Mouse (Mus musculus) G1E (cell line): ENCODE results near the gene B3galt2. TPM values are rescaled to one million over a fixed set of nuclear protein-coding genes. Genes with fewer than 3 reads are reported as not detected.
A peak's percentile ranks its signal among the peaks of the same experiment; 100 is the strongest.

Source experiments
- ATAC-seq: 2 replicates; pipeline ENCODE4 v1.8.0; 2016; ENCODE audit warnings: mild to moderate bottlenecking; ENCODE audit not compliant: insufficient number of reproducible peaks, poor library complexity, low FRiP score, severe bottlenecking; ENCODE audit errors: extremely low read depth
- DNase-seq: peaks from one replicate; pipeline ENCODE4 v3.0.0; 2012; ENCODE audit warnings: low spot score
- H3K27me3 ChIP-seq: 2 replicates; pipeline ENCODE4 v1.6.1; 2012; ENCODE audit warnings: mild to moderate bottlenecking, low read length, inconsistent platforms; ENCODE audit not compliant: insufficient read depth
- H3K36me3 ChIP-seq: replicated peaks from 2 replicates; pipeline ENCODE3; 2012; ENCODE audit warnings: mild to moderate bottlenecking, inconsistent platforms
- H3K4me1 ChIP-seq: 2 replicates; pipeline ENCODE4 v1.6.1; 2012; ENCODE audit warnings: low read depth, low read length, inconsistent platforms, mixed read lengths; ENCODE audit not compliant: insufficient read depth
- H3K4me3 ChIP-seq: 2 replicates; pipeline ENCODE4 v1.5.1; 2012; ENCODE audit warnings: low read depth, mild to moderate bottlenecking, inconsistent platforms, low read length, moderate library complexity, mixed read lengths
- H3K9me3 ChIP-seq: replicated peaks from 2 replicates; pipeline ENCODE4 v1.6.1; 2012; ENCODE audit warnings: inconsistent platforms
- CTCF ChIP-seq: IDR thresholded peaks from 2 replicates; pipeline ENCODE4 v1.5.1; 2012; ENCODE audit warnings: low read depth, low read length, inconsistent platforms, mixed read lengths
- GATA1 ChIP-seq: IDR thresholded peaks from 2 replicates; pipeline ENCODE4 v1.6.1; 2012; ENCODE audit warnings: borderline replicate concordance, low read length, inconsistent platforms, mixed read lengths
- GATA2 ChIP-seq: IDR thresholded peaks from 2 replicates; pipeline ENCODE4 v1.6.1; 2012; ENCODE audit warnings: low read depth, low read length, inconsistent platforms, borderline replicate concordance
- POLR2AphosphoS5 ChIP-seq: IDR thresholded peaks from 2 replicates; pipeline ENCODE4 v1.6.1; 2012; ENCODE audit warnings: low read depth, low read length, inconsistent platforms; ENCODE audit not compliant: insufficient replicate concordance
- TAL1 ChIP-seq: conservative IDR thresholded peaks from 2 replicates; pipeline ENCODE4 v1.6.1; 2012; ENCODE audit warnings: low read depth, low read length, inconsistent platforms, mixed read lengths
- polyA plus RNA-seq: library from polyadenylated mRNA; stranded (reverse); fragments of >175 nt; gene quantifications from 2 replicates; pipeline ENCODE4 v1.2.3, GENCODE M21; 2012
- total RNA-seq, 2 experiments: library from RNA; stranded (forward) in 1 of 2; stranded (reverse) in 1 of 2; fragments of 200-1000 nt in 1 of 2; fragments of >200 nt in 1 of 2; fragmentation: Nextera tagmentation in 1 of 2; gene quantifications; 2 replicates each; pipeline ENCODE4 v1.2.3; 2014 to 2017

The B3galt2 gene
- total and polyA plus RNA-seq, 3 experiments = 0.16 TPM; not detected in 2

DNA sequence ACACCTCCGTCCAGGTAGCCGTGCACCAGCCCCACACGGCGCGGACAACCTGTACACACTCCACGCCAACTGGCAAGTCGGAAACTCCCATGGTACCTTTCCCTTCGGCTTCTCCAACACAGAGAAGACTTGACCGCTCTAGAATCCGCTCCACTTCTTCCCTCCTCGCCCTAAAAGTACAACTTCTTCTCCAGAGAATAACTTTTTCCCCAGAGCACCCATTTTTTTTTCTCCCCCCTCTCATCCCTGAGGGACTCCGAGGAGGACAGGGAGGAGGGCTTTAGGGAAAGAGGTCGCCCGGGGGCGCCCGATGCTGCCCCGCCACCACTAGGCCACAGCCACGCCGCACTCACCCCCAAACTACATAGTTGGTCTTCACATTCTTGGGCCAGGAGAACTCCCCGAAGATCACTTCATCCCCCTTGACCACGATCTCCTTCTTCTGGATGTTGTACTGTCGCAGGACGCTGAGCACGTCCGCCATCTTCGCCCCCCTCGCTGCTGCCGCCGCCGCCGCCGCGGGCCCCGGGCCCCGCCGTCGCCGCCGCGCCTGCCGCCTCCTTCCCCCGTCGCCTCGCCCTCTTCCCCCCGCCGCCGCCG lies 61.8 kb downstream of the B3galt2 start:
- Histone ChIP-seq H3K4me3 (peak overlapping the region; percentile 88), H3K36me3 (peaks cover 18% of the 10 kb centered on the region), H3K4me1 (peaks cover 33% of the 10 kb centered on the region), H3K9me3 (no peaks in the 10 kb centered on the region), H3K27me3 (no peaks in the 10 kb centered on the region)
- no peak for TF ChIP-seq CTCF
- no peak for TF ChIP-seq GATA1
- TF ChIP-seq TAL1 = no peak
- TF ChIP-seq GATA2 = no peak
- no peak for TF ChIP-seq POLR2AphosphoS5
- ATAC-seq (peak; percentile 47), DNase-seq (peak; percentile 70)

GRCm38 (mm10) chr1:143702741-143703262 lies 62.3 kb downstream of the B3galt2 start, which contains the start of gene Cdc73:
Cdc73 (minus strand) TSS chr1:143702893.
- ATAC-seq (peak; percentile 79), DNase-seq (peak; percentile 94)
- Histone ChIP-seq H3K27me3 (no peaks in the 10 kb centered on the region), H3K4me3 (peak within 1 kb of the TSS; percentile 88), H3K36me3 (peaks cover 14% of the 10 kb centered on the region), H3K4me1 (peaks cover 30% of the 10 kb centered on the region), H3K9me3 (no peaks in the 10 kb centered on the region)
- TF ChIP-seq GATA2 (no peak), GATA1 (no peak), CTCF (peak; percentile 85; the same call in 1 of the 2 replicates), POLR2AphosphoS5 (no peak), TAL1 (no peak)

Other genes with a start within 250 kb of the B3galt2 start
- 263 and 288 TPM in 2 replicates for gene Cdc73, start 62.2 kb downstream of the B3galt2 start, total RNA-seq (2014; fragmentation: Nextera tagmentation)
- 21.5 and 29.0 TPM in 2 replicates for gene Cdc73, start 62.2 kb downstream of the B3galt2 start, total RNA-seq (2017)
- gene Cdc73, start 62.2 kb downstream of the B3galt2 start, polyA plus RNA-seq = 13.0 and 14.2 TPM in 2 replicates
- gene Glrx2, start 75.7 kb downstream of the B3galt2 start, total RNA-seq (2014; fragmentation: Nextera tagmentation) = 125 and 173 TPM in 2 replicates
- 27.7 and 41.4 TPM in 2 replicates for gene Glrx2, start 75.7 kb downstream of the B3galt2 start, total RNA-seq (2017)
- 107 and 113 TPM in 2 replicates for gene Glrx2, start 75.7 kb downstream of the B3galt2 start, polyA plus RNA-seq
- gene Trove2, start 136.4 kb downstream of the B3galt2 start, total RNA-seq (2014; fragmentation: Nextera tagmentation) = 9.9 and 11.6 TPM in 2 replicates
- 13.2 and 14.2 TPM in 2 replicates for gene Trove2, start 136.4 kb downstream of the B3galt2 start, total RNA-seq (2017)
- gene Trove2, start 136.4 kb downstream of the B3galt2 start, polyA plus RNA-seq = 0.21 and 0.25 TPM in 2 replicates
- gene Uchl5, start 136.6 kb downstream of the B3galt2 start, total RNA-seq (2014; fragmentation: Nextera tagmentation) = 171 and 188 TPM in 2 replicates
- gene Uchl5, start 136.6 kb downstream of the B3galt2 start, total RNA-seq (2017) = 165 and 220 TPM in 2 replicates
- 206 and 243 TPM in 2 replicates for gene Uchl5, start 136.6 kb downstream of the B3galt2 start, polyA plus RNA-seq